Mouse (Mus musculus) G1E (cell line): ENCODE results near the gene Lix1.

Experiments used
- CTCF ChIP-seq: IDR thresholded peaks from 2 replicates; pipeline ENCODE4 v1.5.1; 2012; ENCODE audit warnings: low read depth, low read length, inconsistent platforms, mixed read lengths
- GATA1 ChIP-seq: IDR thresholded peaks from 2 replicates; pipeline ENCODE4 v1.6.1; 2012; ENCODE audit warnings: borderline replicate concordance, low read length, inconsistent platforms, mixed read lengths
- POLR2AphosphoS5 ChIP-seq: IDR thresholded peaks from 2 replicates; pipeline ENCODE4 v1.6.1; 2012; ENCODE audit warnings: low read depth, low read length, inconsistent platforms; ENCODE audit not compliant: insufficient replicate concordance
- TAL1 ChIP-seq: conservative IDR thresholded peaks from 2 replicates; pipeline ENCODE4 v1.6.1; 2012; ENCODE audit warnings: low read depth, low read length, inconsistent platforms, mixed read lengths

- TF ChIP-seq CTCF: no peak
- TF ChIP-seq POLR2AphosphoS5: no peak
- no peak for TF ChIP-seq TAL1
- TF ChIP-seq GATA1: no peak
These were observed 5.6 kb upstream of the Lix1 start for GRCm38 (mm10) chr17:17396869-17397268.
